17 mouse cellular contexts compared by ENCODE assay signal in the genomic region with DNA sequence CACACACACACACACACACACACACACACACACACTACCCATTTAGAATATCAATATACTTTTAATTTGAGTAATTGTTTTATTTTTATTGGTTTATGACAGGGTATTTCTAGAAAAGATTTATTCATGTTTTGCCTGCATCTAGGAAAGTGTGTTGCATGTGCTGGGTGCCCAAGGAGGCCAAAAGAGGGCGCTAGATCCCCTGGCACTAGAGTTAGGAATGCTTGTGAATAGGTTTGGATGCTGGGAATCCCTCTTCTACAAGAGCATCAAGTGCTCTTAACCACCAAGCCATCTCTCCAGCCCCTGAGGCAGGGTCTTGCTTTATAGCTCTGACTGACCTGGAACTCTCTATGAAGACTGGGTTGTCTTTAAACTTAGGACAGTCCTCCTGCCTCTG. TPM values are rescaled to one million over a fixed set of nuclear protein-coding genes. Genes with fewer than 3 reads are reported as not detected.
DNase-seq lines count a peak whose midpoint lies in the region; TF ChIP-seq lines count a peak whose summit lies in the region.
"Had no signal": no experiment of that assay in that cellular context is flagged by ENCODE, and none has a peak within 500 bp of the region (broad histone marks: within the 10 kb centered on the region; RNA-seq: fewer than 3 reads in every experiment).

No protein-coding gene starts in this region.

- DNase-seq in gastrocnemius, adult 2 months, result no peak
- DNase-seq in gastrocnemius, postnatal 25 days, result no peak
- no peak for DNase-seq in left cerebral cortex, adult 2 months (ENCODE audit: extremely low spot score in 1 of 2, low spot score in 2 of 2)
- DNase-seq in left cerebral cortex, adult 9 months (ENCODE audit: low spot score in 2 of 2), result no peak
- DNase-seq in 416B (ENCODE audit: low read depth) (peak; percentile 33), R1 (ENCODE audit: low read depth, low spot score) (peak; percentile 69)
- DNase-seq in testis, postnatal 14 days (ENCODE audit: low spot score), result no peak
- DNase-seq in adrenal gland, postnatal 10 days, result no peak
- DNase-seq: adrenal gland, adult 8-10 months; cerebellum, adult 9-11 months; gastrocnemius, postnatal 10 days; layer of hippocampus, postnatal 36 days; thymus, postnatal 25 days had no signal

- H3K4me3 ChIP-seq in gastrocnemius, adult 2 months, result no peak overlapping the region
- H3K4me3 ChIP-seq in left cerebral cortex, adult 2 months, result no peak overlapping the region
- H3K4me3 ChIP-seq: erythroblast, embryonic 14.5 days; limb, embryonic 15.5 days; neural tube, embryonic 12.5 days had no signal

- no peak overlapping the region for H3K27ac ChIP-seq in gastrocnemius, adult 2 months
- H3K27ac ChIP-seq in left cerebral cortex, adult 2 months, result no peak overlapping the region
- H3K27ac ChIP-seq: limb, embryonic 15.5 days; neural tube, embryonic 12.5 days had no signal

- intact Hi-C loops in gastrocnemius, adult 2 months (cut with DNase I), result no loop called here
- intact Hi-C loops in left cerebral cortex, adult 2 months (cut with DNase I), result no loop called here

- TF ChIP-seq CTCF in gastrocnemius, adult 2 months (IDR thresholded peaks at IDR 0.05), result peak; percentile 21; the same call in 1 of the 2 replicates
- peak; percentile 4; the same call in 1 of the 2 replicates for TF ChIP-seq CTCF in left cerebral cortex, adult 2 months (IDR thresholded peaks at IDR 0.05)

RNA-seq across cellular contexts. Expression of gene Hykk, which starts 14.7 kb away (rescaled TPM):
- under 1 TPM; 0.64 to 0.86 TPM for total RNA-seq in gastrocnemius, adult 2 months (2021)
- total RNA-seq in gastrocnemius, postnatal 25 days (2021), result under 1 TPM; 0.83 to 0.84 TPM
- total RNA-seq in left cerebral cortex, adult 2 months (2021), result 1 to 10 TPM; 2.2 TPM
- total RNA-seq in adrenal gland, postnatal 10 days (2021), result 10 to 100 TPM in 1 of 2 experiments, 1 to 10 TPM in 1; 7.6 to 10.8 TPM

RNA-seq across cellular contexts. Expression of gene Psma4, which starts 18.8 kb away (rescaled TPM):
- 100 to 1,000 TPM; 131 TPM for total RNA-seq in gastrocnemius, adult 2 months (2021)
- 100 to 1,000 TPM; 109 to 123 TPM for total RNA-seq in gastrocnemius, postnatal 25 days (2021)
- 100 to 1,000 TPM; 109 to 116 TPM for total RNA-seq in left cerebral cortex, adult 2 months (2021)
- total RNA-seq in adrenal gland, postnatal 10 days (2021), result 100 to 1,000 TPM; 192 to 197 TPM

RNA-seq across cellular contexts. Expression of gene AY074887, which starts 19.0 kb away (rescaled TPM):
- total RNA-seq in gastrocnemius, adult 2 months (2021), result not detected
- not detected for total RNA-seq in gastrocnemius, postnatal 25 days (2021)
- not detected for total RNA-seq in left cerebral cortex, adult 2 months (2021)
- not detected for total RNA-seq in adrenal gland, postnatal 10 days (2021)
- total RNA-seq: adrenal gland, adult 8-10 months; gastrocnemius, postnatal 10 days had no signal

RNA-seq across cellular contexts. Expression of gene Chrna5, which starts 48.9 kb away (rescaled TPM):
- not detected for total RNA-seq in gastrocnemius, adult 2 months (2021)
- total RNA-seq in gastrocnemius, postnatal 25 days (2021), result not detected
- 1 to 10 TPM; 2.2 to 3.8 TPM for total RNA-seq in left cerebral cortex, adult 2 months (2021)
- 1 to 10 TPM in 1 of 2 experiments, under 1 TPM in 1; 0.99 to 2.5 TPM for total RNA-seq in adrenal gland, postnatal 10 days (2021)
- total RNA-seq: gastrocnemius, postnatal 10 days; hematopoietic stem cell, adult 5-6 weeks had no signal

Comparison
In these comparisons a context has a peak if more than half of its experiments do, and no peak if none do; other contexts are left out.
1. DNase-seq: peak in 416B (single experiment) and R1 (single experiment); none in gastrocnemius, adult 2 months (single experiment), gastrocnemius, postnatal 25 days (single experiment), left cerebral cortex, adult 2 months (0 of 2), left cerebral cortex, adult 9 months (0 of 2), testis, postnatal 14 days (single experiment) and adrenal gland, postnatal 10 days (single experiment).